Mouse (Mus musculus) CH12.LX (cell line): ENCODE data around the gene Slc35e1. TPM values are rescaled to one million over a fixed set of nuclear protein-coding genes. Genes with fewer than 3 reads are reported as not detected.

Experiments
- DNase-seq: peaks from one replicate; pipeline ENCODE4 v3.0.0-alpha.2; 2013; ENCODE audit errors: extremely low read depth
- H3K27ac ChIP-seq: 2 replicates; pipeline ENCODE4 v1.5.1; 2012; ENCODE audit warnings: low read depth, mild to moderate bottlenecking, control low read depth, moderate library complexity; ENCODE audit not compliant: insufficient read depth
- H3K27me3 ChIP-seq: replicated peaks from 2 replicates; pipeline ENCODE3; 2012; ENCODE audit warnings: inconsistent platforms
- H3K36me3 ChIP-seq, 2 experiments: replicated peaks in 1 of 2; 2 replicates each; pipeline versions ENCODE3 to v1.6.1; 2012; ENCODE audit warnings: inconsistent platforms in 1 of 2, low read length in 1 of 2, mild to moderate bottlenecking in 1 of 2, mixed read lengths in 1 of 2, moderate library complexity in 1 of 2; ENCODE audit not compliant: control insufficient read depth in 1 of 2, insufficient read depth in 1 of 2
- H3K4me1 ChIP-seq, 2 experiments: 2 replicates each; pipeline ENCODE4 v1.6.1; 2012; ENCODE audit warnings: inconsistent platforms in 1 of 2, moderate library complexity in 1 of 2; ENCODE audit not compliant: insufficient read depth in 2 of 2, control insufficient read depth in 1 of 2
- H3K4me2 ChIP-seq: 2 replicates; pipeline ENCODE4 v1.6.1; 2012; ENCODE audit warnings: low read depth, mild to moderate bottlenecking, control low read depth; ENCODE audit not compliant: poor library complexity, insufficient read depth, severe bottlenecking
- H3K4me3 ChIP-seq, 3 experiments: fragments of 150-350 bp in 1 of 3; sonication (generic) in 1 of 3; replicated peaks in 1 of 3; 2 replicates each; pipeline versions ENCODE3 to v1.5.1; 2011 to 2012; ENCODE audit warnings: low read depth in 2 of 3, low read length in 2 of 3, mild to moderate bottlenecking in 2 of 3, moderate library complexity in 2 of 3, control low read depth in 1 of 3, improper control_type of control experiment in 1 of 3, inconsistent platforms in 1 of 3, mixed read lengths in 1 of 3; ENCODE audit not compliant: poor library complexity in 1 of 3
- H3K79me2 ChIP-seq: replicated peaks from 2 replicates; pipeline ENCODE4 v1.6.1; 2012; ENCODE audit warnings: mild to moderate bottlenecking, moderate library complexity; ENCODE audit not compliant: control insufficient read depth, poor library complexity, insufficient read depth, severe bottlenecking; ENCODE audit errors: extremely low read depth
- H3K9ac ChIP-seq: 2 replicates; pipeline ENCODE4 v1.6.1; 2012; ENCODE audit warnings: low read depth, mild to moderate bottlenecking, control low read depth, moderate library complexity; ENCODE audit not compliant: insufficient read depth
- H3K9me3 ChIP-seq: replicated peaks from 2 replicates; pipeline ENCODE3; 2012; ENCODE audit warnings: low read length, inconsistent platforms, mixed read lengths
- BHLHE40 ChIP-seq: IDR thresholded peaks from 2 replicates; pipeline ENCODE4 v1.6.1; 2011; ENCODE audit warnings: mild to moderate bottlenecking, low read depth, low read length, improper control_type of control experiment
- CHD1 ChIP-seq: IDR thresholded peaks from 2 replicates; pipeline ENCODE4 v1.6.1; 2012; ENCODE audit warnings: low read depth, low read length, improper control_type of control experiment, inconsistent platforms
- CHD2 ChIP-seq: IDR thresholded peaks from 2 replicates; pipeline ENCODE4 v1.6.1; 2011; ENCODE audit warnings: low read length, improper control_type of control experiment
- ELF1 ChIP-seq: IDR thresholded peaks from 2 replicates; pipeline ENCODE4 v1.6.1; 2014; ENCODE audit warnings: low read depth, mild to moderate bottlenecking, inconsistent platforms, low read length, improper control_type of control experiment
- EP300 ChIP-seq: IDR thresholded peaks from 2 replicates; pipeline ENCODE4 v1.6.1; 2011; ENCODE audit warnings: low read length, improper control_type of control experiment
- ETS1 ChIP-seq: conservative IDR thresholded peaks from 2 replicates; pipeline ENCODE4 v1.6.1; 2012; ENCODE audit warnings: low read depth, mild to moderate bottlenecking, inconsistent platforms, low read length, improper control_type of control experiment, moderate library complexity
- HCFC1 ChIP-seq: IDR thresholded peaks from 2 replicates; pipeline ENCODE4 v1.6.1; 2012; ENCODE audit warnings: low read depth, mild to moderate bottlenecking, inconsistent platforms, low read length, improper control_type of control experiment
- IRF4 ChIP-seq: IDR thresholded peaks from 2 replicates; pipeline ENCODE4 v1.6.1; 2014; ENCODE audit warnings: low read depth, mild to moderate bottlenecking, inconsistent platforms, low read length, improper control_type of control experiment
- JUND ChIP-seq: conservative IDR thresholded peaks from 2 replicates; pipeline ENCODE4 v1.6.1; 2011; ENCODE audit warnings: low read depth, low read length, improper control_type of control experiment
- KAT2A ChIP-seq: IDR thresholded peaks from 2 replicates; pipeline ENCODE4 v1.6.1; 2012; ENCODE audit warnings: low read length, improper control_type of control experiment, inconsistent platforms; ENCODE audit not compliant: insufficient replicate concordance
- MAFK ChIP-seq: IDR thresholded peaks from 2 replicates; pipeline ENCODE4 v1.6.1; 2011; ENCODE audit warnings: low read length, improper control_type of control experiment; ENCODE audit not compliant: insufficient replicate concordance
- MAX ChIP-seq: IDR thresholded peaks from 2 replicates; pipeline ENCODE4 v1.6.1; 2011; ENCODE audit warnings: low read length, improper control_type of control experiment
- MXI1 ChIP-seq: IDR thresholded peaks from 2 replicates; pipeline ENCODE4 v1.6.1; 2011; ENCODE audit warnings: mild to moderate bottlenecking, low read depth, low read length, improper control_type of control experiment
- MYC ChIP-seq: IDR thresholded peaks from 2 replicates; pipeline ENCODE4 v1.6.1; 2011; ENCODE audit warnings: low read depth, mild to moderate bottlenecking, improper control_type of control experiment, low read length
- NRF1 ChIP-seq: IDR thresholded peaks from 2 replicates; pipeline ENCODE4 v1.6.1; 2014; ENCODE audit warnings: low read depth, mild to moderate bottlenecking, inconsistent platforms, low read length, improper control_type of control experiment, moderate library complexity
- PAX5 ChIP-seq: IDR thresholded peaks from 2 replicates; pipeline ENCODE4 v1.6.1; 2012; ENCODE audit warnings: low read length, inconsistent platforms, mixed read lengths
- POLR2A ChIP-seq: IDR thresholded peaks from 2 replicates; pipeline ENCODE4 v1.6.1; 2011; ENCODE audit warnings: low read depth, mild to moderate bottlenecking, improper control_type of control experiment, low read length
- RCOR1 ChIP-seq: conservative IDR thresholded peaks from 2 replicates; pipeline ENCODE4 v1.6.1; 2012; ENCODE audit warnings: low read depth, mild to moderate bottlenecking, inconsistent platforms, low read length, improper control_type of control experiment
- SIN3A ChIP-seq: IDR thresholded peaks from 2 replicates; pipeline ENCODE4 v1.6.1; 2012; ENCODE audit warnings: low read length, improper control_type of control experiment, inconsistent platforms
- TBP ChIP-seq: conservative IDR thresholded peaks from 2 replicates; pipeline ENCODE4 v1.6.1; 2011; ENCODE audit warnings: low read depth, low read length, improper control_type of control experiment
- TCF12 ChIP-seq: IDR thresholded peaks from 2 replicates; pipeline ENCODE4 v1.6.1; 2014; ENCODE audit warnings: low read depth, mild to moderate bottlenecking, inconsistent platforms, low read length, improper control_type of control experiment
- ZKSCAN1 ChIP-seq: IDR thresholded peaks from 2 replicates; pipeline ENCODE4 v1.6.1; 2012; ENCODE audit warnings: low read depth, inconsistent platforms, low read length, improper control_type of control experiment, borderline replicate concordance
- ZNF384 ChIP-seq: IDR thresholded peaks from 2 replicates; pipeline ENCODE4 v1.6.1; 2012; ENCODE audit warnings: low read depth, low read length, improper control_type of control experiment, inconsistent platforms
- dilution Hi-C: fragments of 300-500 bp; cut with MboI; formaldehyde crosslinking; loops from 2 replicates; pipeline ENCODE4 v1.14.3; 2020; ENCODE audit warnings: low sequenced_read_pairs; ENCODE audit not compliant: extremely low pct_unique_long_range_greater_than_20kb, extremely low pct_ligation_motif_present
- in situ Hi-C: fragments of 300-500 bp; cut with MboI; formaldehyde crosslinking; loops from 3 replicates; pipeline ENCODE4 v1.14.3; 2019; ENCODE audit warnings: low sequenced_read_pairs, low pct_ligation_motif_present, low pct_unique_long_range_greater_than_20kb, mixed read lengths
- polyA plus RNA-seq: library from polyadenylated mRNA; unstranded; fragments of >175 nt; gene quantifications from 2 replicates; pipeline ENCODE4 v1.2.1, GENCODE M21; 2012; ENCODE audit warnings: low read depth; ENCODE audit not compliant: insufficient read length
- total RNA-seq, 2 experiments: library from RNA; depleted of rRNA; stranded (reverse); fragments of 300-350 nt in 1 of 2; fragments of >200 nt in 1 of 2; gene quantifications; 2 replicates each; pipeline ENCODE4 v1.2.3; 2012 to 2014

Slc35e1 gene
- total and polyA plus RNA-seq, 3 experiments, result 19.8 to 28.7 (median 27.2) TPM

- Histone ChIP-seq H3K9ac (no peak overlapping the region), H3K9me3 (no peaks in the 10 kb centered on the region), H3K4me3 (no peak overlapping the region), H3K79me2 (peaks cover 69% of the 10 kb centered on the region), H3K4me2 (no peak overlapping the region), H3K27me3 (no peaks in the 10 kb centered on the region), H3K27ac (no peak overlapping the region), H3K36me3 (peaks cover 0 to 72% of the 10 kb centered on the region in 2 experiments), H3K4me1 (peaks cover 3 to 31% of the 10 kb centered on the region in 2 experiments)
- in situ Hi-C loops, result no loop called here
- TF ChIP-seq ETS1, result no peak
- TF ChIP-seq HCFC1, result no peak
- TF ChIP-seq MYC, result no peak
- dilution Hi-C loops, result no loop called here
- no peak for DNase-seq
Observed at GRCm38 (mm10) chr8:72534888-72535287, 42.5 kb upstream of the Slc35e1 start.

GRCm38 (mm10) chr8:72532103-72532502, 39.7 kb upstream of the Slc35e1 start:
- Histone ChIP-seq H3K4me1 (peaks cover 3 to 31% of the 10 kb centered on the region in 2 experiments), H3K79me2 (peaks cover 67% of the 10 kb centered on the region), H3K4me3 (no peak overlapping the region), H3K27me3 (no peaks in the 10 kb centered on the region), H3K4me2 (no peak overlapping the region), H3K9ac (no peak overlapping the region), H3K9me3 (no peaks in the 10 kb centered on the region), H3K27ac (no peak overlapping the region), H3K36me3 (peaks cover 0 to 66% of the 10 kb centered on the region in 2 experiments)
- in situ Hi-C loops, result no loop called here
- DNase-seq, result no peak
- dilution Hi-C loops, result no loop called here
- TF ChIP-seq MAX (no peak), IRF4 (no peak), ZNF384 (no peak), PAX5 (no peak), ETS1 (no peak), KAT2A (no peak), MXI1 (no peak), HCFC1 (no peak), MAFK (no peak), SIN3A (no peak), EP300 (no peak), ZKSCAN1 (no peak), POLR2A (no peak), NRF1 (no peak)

- Histone ChIP-seq H3K36me3 (peaks cover 0 to 44% of the 10 kb centered on the region in 2 experiments), H3K4me3 (no peak overlapping the region), H3K27ac (no peak overlapping the region), H3K4me2 (no peak overlapping the region), H3K4me1 (peaks cover 0 to 4% of the 10 kb centered on the region in 2 experiments; a peak in 2 of 4 replicates), H3K9ac (no peak overlapping the region), H3K79me2 (peaks cover 12% of the 10 kb centered on the region), H3K9me3 (peaks cover 2% of the 10 kb centered on the region), H3K27me3 (no peaks in the 10 kb centered on the region)
- dilution Hi-C loops (no loop called here), in situ Hi-C loops (no loop called here)
- no peak for DNase-seq
- TF ChIP-seq RCOR1, result no peak
- no peak for TF ChIP-seq ZNF384
- TF ChIP-seq TCF12, result no peak
- no peak for TF ChIP-seq CHD2
- no peak for TF ChIP-seq CHD1
- TF ChIP-seq BHLHE40, result no peak
- TF ChIP-seq HCFC1, result no peak
- TF ChIP-seq JUND, result no peak
- TF ChIP-seq PAX5, result no peak
- no peak for TF ChIP-seq ELF1
- no peak for TF ChIP-seq ZKSCAN1
- TF ChIP-seq NRF1, result no peak
- no peak for TF ChIP-seq EP300
- TF ChIP-seq TBP, result no peak
Observed at GRCm38 (mm10) chr8:72521888-72522287, 29.5 kb upstream of the Slc35e1 start.
